Mouse (Mus musculus) heart, postnatal 0 days (tissue): ENCODE measurements around the gene Krtap5-2. TPM values are rescaled to one million over a fixed set of nuclear protein-coding genes. Genes with fewer than 3 reads are reported as not detected.

Source experiments
- ATAC-seq: fragments of 200-750 bp; cut with Nextera tagmentation; 2 replicates; pipeline ENCODE4 v1.8.0; 2017; ENCODE audit warnings: low read depth, moderate number of reproducible peaks, moderate library complexity; ENCODE audit not compliant: insufficient read depth
- DNase-seq: peaks from one replicate; pipeline ENCODE4 v3.0.0-alpha.2; 2016; ENCODE audit warnings: low spot score
- H3K27ac ChIP-seq: fragments of 300-500 bp; sonication (generic); 2 replicates; pipeline ENCODE4 v1.5.1; 2014; ENCODE audit warnings: low read depth, mild to moderate bottlenecking
- H3K27me3 ChIP-seq: fragments of 300-500 bp; sonication (generic); 2 replicates; pipeline ENCODE4 v1.6.1; 2014; ENCODE audit warnings: low read length, mixed read lengths; ENCODE audit not compliant: control insufficient read depth, insufficient read depth
- H3K36me3 ChIP-seq: fragments of 300-500 bp; sonication (generic); replicated peaks from 2 replicates; pipeline ENCODE4 v1.6.1; 2014; ENCODE audit warnings: low read length, mixed read lengths; ENCODE audit not compliant: control insufficient read depth, insufficient read depth
- H3K4me1 ChIP-seq: fragments of 300-500 bp; sonication (generic); 2 replicates; pipeline ENCODE4 v1.6.1; 2014; ENCODE audit warnings: antibody characterized with exemption; ENCODE audit not compliant: control insufficient read depth, insufficient read depth
- H3K4me2 ChIP-seq: fragments of 300-500 bp; sonication (generic); 2 replicates; pipeline ENCODE4 v1.6.1; 2014; ENCODE audit warnings: low read depth, mild to moderate bottlenecking, low read length, moderate library complexity
- H3K4me3 ChIP-seq: fragments of 300-500 bp; sonication (generic); 2 replicates; pipeline ENCODE4 v1.5.1; 2014; ENCODE audit warnings: low read depth, low read length
- H3K9ac ChIP-seq: fragments of 300-500 bp; sonication (generic); replicated peaks from 2 replicates; pipeline ENCODE4 v1.6.1; 2014; ENCODE audit warnings: low read depth, low read length, mixed read lengths
- H3K9me3 ChIP-seq: fragments of 300-500 bp; sonication (generic); replicated peaks from 2 replicates; pipeline ENCODE4 v1.6.1; 2016; ENCODE audit warnings: low read length; ENCODE audit not compliant: control insufficient read depth
- CTCF ChIP-seq: IDR thresholded peaks from 2 replicates; pipeline ENCODE4 v1.5.1; 2016; ENCODE audit warnings: antibody characterized with exemption, control low read depth, low read depth
- EP300 ChIP-seq: IDR thresholded peaks from 2 replicates; pipeline ENCODE4 v1.6.1; 2016; ENCODE audit warnings: antibody characterized with exemption, low read depth
- WGBS: fragments of 180-500 bp; shearing (Covaris S2); extraction: QIAGEN DNeasy Blood & Tissue Kit; methylation state at CpG from one replicate; pipeline ENCODE4 v1.1.7; 2014; 5-methylcytosine and 5-hydroxymethylcytosine counted together
- polyA plus RNA-seq: library from polyadenylated mRNA; unstranded; fragments of >200 nt; fragmentation: Nextera tagmentation; extraction: Ambion mirVana; gene quantifications from 2 replicates; pipeline ENCODE4 v1.2.1, GENCODE M21; 2015
- total RNA-seq: library from RNA; depleted of rRNA; stranded (reverse); fragments of >200 nt; gene quantifications from 2 replicates; pipeline ENCODE4 v1.2.3, GENCODE M21; 2014; ENCODE audit warnings: low replicate concordance

Krtap5-2 gene
- total and polyA plus RNA-seq, 2 experiments from 2014 or later: not detected

DNA sequence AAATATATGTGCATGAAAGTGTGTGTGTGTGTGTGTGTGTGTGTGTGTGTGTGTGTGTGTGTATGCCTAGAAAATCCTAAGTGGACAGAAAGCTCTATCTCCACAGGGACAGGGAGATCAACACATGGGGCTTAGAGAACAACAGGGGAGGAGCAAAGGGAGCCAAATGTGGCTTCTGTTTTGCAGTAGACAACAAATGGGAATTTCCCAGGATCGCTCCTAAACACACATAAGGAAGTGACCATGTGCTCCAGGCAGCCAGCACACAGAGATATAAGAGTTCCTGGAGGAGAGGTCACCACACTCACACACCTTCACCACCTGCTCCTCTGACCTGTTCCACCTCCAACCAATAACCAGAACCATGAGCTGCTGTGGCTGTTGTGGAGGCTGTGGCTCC lies 25.3 kb upstream of the Krtap5-2 start, which contains the start of gene Krtap5-3:
TSS of gene Krtap5-3 (plus strand) at position 301 of the 400 bp plus-strand sequence.
- no peaks in the 10 kb centered on the region for H3K36me3 ChIP-seq
- ATAC-seq: no peak
- H3K4me3 ChIP-seq: no peak within 1 kb of the TSS
- TF ChIP-seq CTCF (no peak), EP300 (no peak)
- no peaks in the 10 kb centered on the region for H3K4me1 ChIP-seq
- H3K4me2 ChIP-seq: no peak within 1 kb of the TSS
- no peak within 1 kb of the TSS for H3K9ac ChIP-seq
- WGBS: 57% methylated on average over 1 of the region's 1 CpGs
- no peaks in the 10 kb centered on the region for H3K27me3 ChIP-seq
- no peak for DNase-seq
- no peak within 1 kb of the TSS for H3K27ac ChIP-seq
- no peaks in the 10 kb centered on the region for H3K9me3 ChIP-seq

- H3K4me2 ChIP-seq: no peak overlapping the region
- H3K4me3 ChIP-seq: no peak overlapping the region
- no peak overlapping the region for H3K27ac ChIP-seq
- TF ChIP-seq CTCF: no peak
- no peak for TF ChIP-seq EP300
- H3K9ac ChIP-seq: no peak overlapping the region
- H3K4me1 ChIP-seq: no peaks in the 10 kb centered on the region
- H3K36me3 ChIP-seq: no peaks in the 10 kb centered on the region
- H3K27me3 ChIP-seq: no peaks in the 10 kb centered on the region
- no peaks in the 10 kb centered on the region for H3K9me3 ChIP-seq
- WGBS: 60% methylated on average over 2 of the region's 2 CpGs
- no peak for DNase-seq
- ATAC-seq: no peak
Measured at GRCm38 (mm10) chr7:142198748-142199147, 22.9 kb upstream of the Krtap5-2 start.

GRCm38 (mm10) chr7:142190289-142190688 lies 14.5 kb upstream of the Krtap5-2 start, which contains the start of gene Gm10153:
TSS of gene Gm10153 (minus strand) at chr7:142190389.
- 29% methylated on average over 2 of the region's 2 CpGs for WGBS
- TF ChIP-seq EP300 (no peak), CTCF (no peak)
- H3K4me2 ChIP-seq: no peak within 1 kb of the TSS
- no peaks in the 10 kb centered on the region for H3K9me3 ChIP-seq
- H3K4me1 ChIP-seq: no peaks in the 10 kb centered on the region
- H3K27ac ChIP-seq: no peak within 1 kb of the TSS
- no peaks in the 10 kb centered on the region for H3K36me3 ChIP-seq
- H3K4me3 ChIP-seq: no peak within 1 kb of the TSS
- no peak for DNase-seq
- no peak within 1 kb of the TSS for H3K9ac ChIP-seq
- no peaks in the 10 kb centered on the region for H3K27me3 ChIP-seq
- no peak for ATAC-seq

GRCm38 (mm10) chr7:142188156-142188555 lies 12.4 kb upstream of the Krtap5-2 start:
- ATAC-seq (no peak), DNase-seq (no peak)
- H3K4me1 ChIP-seq: no peaks in the 10 kb centered on the region
- H3K9me3 ChIP-seq: no peaks in the 10 kb centered on the region
- no peaks in the 10 kb centered on the region for H3K36me3 ChIP-seq
- H3K9ac ChIP-seq: no peak overlapping the region
- H3K27me3 ChIP-seq: no peaks in the 10 kb centered on the region
- no peak overlapping the region for H3K4me2 ChIP-seq
- TF ChIP-seq EP300 (no peak), CTCF (no peak)
- WGBS: 52% methylated on average over 2 of the region's 2 CpGs
- no peak overlapping the region for H3K4me3 ChIP-seq
- H3K27ac ChIP-seq: no peak overlapping the region

GRCm38 (mm10) chr7:142181021-142181420 lies 5.2 kb upstream of the Krtap5-2 start:
- DNase-seq: no peak

DNA sequence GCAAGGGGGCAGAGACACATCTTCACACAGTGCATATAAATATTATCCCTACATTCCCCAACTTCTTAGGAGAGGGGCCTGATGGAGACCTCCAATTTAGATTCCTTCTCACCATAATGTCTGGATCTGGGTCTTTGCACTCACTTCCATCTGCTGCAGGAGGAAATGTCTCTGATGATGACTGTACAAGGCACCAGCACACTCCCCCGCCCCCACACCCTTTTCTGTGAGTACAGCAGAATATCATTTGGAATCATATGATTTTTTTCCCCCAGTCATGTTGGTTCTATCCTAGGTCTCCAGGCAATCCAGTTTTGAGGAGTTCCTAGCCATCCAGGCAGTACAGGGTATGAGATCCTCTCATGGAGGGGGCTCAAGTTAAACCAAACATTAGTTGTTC lies 2.9 kb upstream of the Krtap5-2 start:
- Histone ChIP-seq H3K4me3 (no peak overlapping the region), H3K27ac (no peak overlapping the region), H3K9me3 (no peaks in the 10 kb centered on the region), H3K4me2 (no peak overlapping the region), H3K27me3 (no peaks in the 10 kb centered on the region), H3K36me3 (no peaks in the 10 kb centered on the region), H3K9ac (no peak overlapping the region), H3K4me1 (no peaks in the 10 kb centered on the region)
- ATAC-seq: no peak
- TF ChIP-seq CTCF (no peak), EP300 (no peak)
- no peak for DNase-seq
- 50% methylated on average over 1 of the region's 1 CpGs for WGBS

More at GRCm38 (mm10) chr7:142181021-142181420, 5.2 kb upstream of the Krtap5-2 start:
- no peaks in the 10 kb centered on the region for H3K27me3 ChIP-seq
- no peak overlapping the region for H3K9ac ChIP-seq
- ATAC-seq: no peak
- H3K9me3 ChIP-seq: no peaks in the 10 kb centered on the region
- no peaks in the 10 kb centered on the region for H3K4me1 ChIP-seq
- H3K27ac ChIP-seq: no peak overlapping the region
- TF ChIP-seq CTCF (no peak), EP300 (no peak)
- no peaks in the 10 kb centered on the region for H3K36me3 ChIP-seq
- 41% methylated on average over 1 of the region's 1 CpGs for whole genome bisulfite sequencing
- no peak overlapping the region for H3K4me2 ChIP-seq
- H3K4me3 ChIP-seq: no peak overlapping the region
